Mouse (Mus musculus) spleen, adult 2 months (tissue): ENCODE measurements at regions not wholly inside any gene's neighbourhood (a gene's known extent, or its start where the extent isn't known, plus 50 kb on each side); places are given as distances from the start of the nearest gene placed in this dataset.
"Not testable (repeated sequence)": the region's sequence is repeated elsewhere in the genome, so short reads cannot be mapped to it uniquely, and the experiment has no call there.

ENCODE experiments used
- DNase-seq, 2 experiments: peaks; one replicate each; pipeline versions ENCODE4 v3.0.0 to v3.0.0-alpha.2; 2012 to 2021; ENCODE audit warnings: low spot score in 2 of 2, low read depth in 1 of 2
- H3K27ac ChIP-seq: fragments of 200-500 bp; 2 replicates; pipeline ENCODE4 v1.5.1; 2012; ENCODE audit warnings: low read length, inconsistent platforms; ENCODE audit not compliant: insufficient read depth
- H3K27me3 ChIP-seq: fragments of 200-500 bp; 2 replicates; pipeline ENCODE4 v1.6.1; 2012; ENCODE audit warnings: mild to moderate bottlenecking, moderate library complexity, low read length, inconsistent platforms; ENCODE audit not compliant: control insufficient read depth, insufficient read depth
- H3K36me3 ChIP-seq: fragments of 200-500 bp; 2 replicates; pipeline ENCODE4 v1.6.1; 2012; ENCODE audit warnings: mild to moderate bottlenecking, low read length, inconsistent platforms; ENCODE audit not compliant: control insufficient read depth, insufficient read depth
- H3K4me1 ChIP-seq: fragments of 200-500 bp; 2 replicates; pipeline ENCODE4 v1.6.1; 2011; ENCODE audit warnings: inconsistent platforms; ENCODE audit not compliant: control insufficient read depth, insufficient read depth, insufficient read length
- H3K4me3 ChIP-seq: fragments of 200-500 bp; 2 replicates; pipeline ENCODE4 v1.5.1; 2011; ENCODE audit warnings: mild to moderate bottlenecking, inconsistent platforms; ENCODE audit not compliant: insufficient read depth, insufficient read length; ENCODE audit errors: extremely low read depth
- CTCF ChIP-seq: fragments of 200-500 bp; IDR thresholded peaks from 2 replicates; pipeline ENCODE4 v1.5.1; 2011; ENCODE audit warnings: mild to moderate bottlenecking, inconsistent platforms; ENCODE audit not compliant: insufficient read depth, insufficient read length, insufficient replicate concordance; ENCODE audit errors: extremely low read depth
- POLR2A ChIP-seq: fragments of 200-500 bp; IDR thresholded peaks from 2 replicates; pipeline ENCODE4 v1.6.1; 2011; ENCODE audit warnings: low read depth, low read length, inconsistent platforms
- WGBS: fragments of 180-500 bp; shearing (Covaris S2); methylation state at CpG from one replicate; pipeline ENCODE4 v1.1.7; 2018; 5-methylcytosine and 5-hydroxymethylcytosine counted together

DNA sequence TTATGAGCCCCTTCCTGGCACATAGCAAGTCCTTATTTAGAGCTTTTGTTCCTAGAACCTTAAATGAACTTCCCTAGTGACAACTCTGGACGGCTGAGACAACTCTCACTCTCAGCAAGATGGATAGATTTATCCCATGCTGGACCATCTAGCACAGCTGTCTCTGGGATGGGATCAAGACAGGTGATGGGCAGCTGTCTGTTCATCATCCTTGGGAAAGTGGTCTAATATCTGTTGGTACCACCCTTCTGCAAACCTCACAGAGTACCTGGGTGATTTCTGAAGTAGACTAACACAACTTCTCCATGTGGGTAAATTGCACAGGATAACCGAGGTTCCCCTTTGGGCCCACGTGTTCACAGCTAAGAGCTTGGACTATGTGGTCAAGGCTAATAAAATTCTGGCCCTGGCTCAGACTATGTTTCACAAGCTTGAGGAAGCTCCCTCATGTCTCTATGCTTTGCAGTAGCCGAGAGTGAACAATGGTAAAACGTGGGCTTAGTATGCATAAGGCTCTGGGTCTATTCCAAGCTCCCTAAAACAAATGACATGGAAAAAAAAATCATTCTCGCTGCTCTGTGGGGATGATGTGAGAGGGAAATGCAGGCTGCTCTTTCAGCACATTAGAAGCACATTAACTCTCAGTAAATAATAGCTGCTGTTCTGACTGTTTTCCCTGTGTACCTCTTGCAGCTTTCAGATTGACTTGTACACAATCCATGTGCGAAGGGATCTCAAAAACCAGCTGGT is 135.1 kb upstream of the 1700056E22Rik start:
- Histone ChIP-seq H3K36me3 (no peaks in the 10 kb centered on the region), H3K27me3 (no peaks in the 10 kb centered on the region), H3K4me1 (peaks cover 5% of the 10 kb centered on the region; the same call in 1 of the 2 replicates), H3K27ac (no peak overlapping the region), H3K4me3 (no peak overlapping the region)
- no peak for TF ChIP-seq POLR2A
- WGBS, result 53% methylated on average over 7 of the region's 7 CpGs
- DNase-seq, result no peak

GRCm38 (mm10) chr1:184166951-184167350 is 132.8 kb upstream of the 1700056E22Rik start:
- Histone ChIP-seq H3K36me3 (no peaks in the 10 kb centered on the region), H3K4me1 (no peaks in the 10 kb centered on the region; the same call in 1 of the 2 replicates), H3K27me3 (no peaks in the 10 kb centered on the region), H3K27ac (no peak overlapping the region), H3K4me3 (no peak overlapping the region)
- TF ChIP-seq CTCF, result no peak
- TF ChIP-seq POLR2A, result no peak
- no peak for DNase-seq
- 75% methylated on average over 2 of the region's 2 CpGs for WGBS

GRCm38 (mm10) chr1:184162526-184162925 is 128.4 kb upstream of the 1700056E22Rik start:
- H3K4me1 ChIP-seq, H3K27me3 ChIP-seq, DNase-seq, H3K4me3 ChIP-seq, H3K36me3 ChIP-seq, H3K27ac ChIP-seq: not testable (repeated sequence)
- WGBS, result 90% methylated on average over 2 of the region's 2 CpGs

DNA sequence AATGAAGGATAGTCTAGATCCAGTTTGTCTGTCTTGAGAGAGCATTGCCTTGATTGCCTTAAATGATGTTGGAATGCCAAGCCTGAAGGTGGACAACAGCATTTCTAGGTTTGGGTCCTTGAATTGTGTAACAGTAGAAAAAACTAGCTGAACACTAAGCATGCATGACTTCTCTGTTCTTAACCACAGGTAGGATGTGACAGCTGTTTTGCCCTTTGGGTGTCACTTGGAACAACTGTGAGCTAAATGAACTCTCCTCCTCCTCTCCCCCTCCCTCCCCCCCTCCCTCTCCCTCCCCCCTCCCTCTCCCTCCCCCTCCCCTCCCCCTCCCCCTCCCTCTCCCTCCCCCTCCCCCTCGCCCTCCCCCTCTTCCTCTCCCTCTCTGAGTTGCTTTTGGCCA is 113.6 kb upstream of the 1700056E22Rik start:
- Histone ChIP-seq H3K27ac (no peak overlapping the region), H3K36me3 (no peaks in the 10 kb centered on the region), H3K4me3 (no peak overlapping the region), H3K27me3 (no peaks in the 10 kb centered on the region), H3K4me1 (no peaks in the 10 kb centered on the region)
- TF ChIP-seq CTCF (no peak), POLR2A (no peak)
- DNase-seq, result no peak
- WGBS, result no CpG with 5 or more reads among the region's 1 CpGs

GRCm38 (mm10) chr1:184142974-184143373 is 108.9 kb upstream of the 1700056E22Rik start:
- Histone ChIP-seq H3K27me3 (no peaks in the 10 kb centered on the region), H3K4me3 (no peak overlapping the region), H3K4me1 (no peaks in the 10 kb centered on the region), H3K36me3 (no peaks in the 10 kb centered on the region), H3K27ac (no peak overlapping the region)
- WGBS, result 72% methylated on average over 2 of the region's 2 CpGs
- TF ChIP-seq POLR2A (no peak), CTCF (no peak)
- no peak for DNase-seq

- WGBS, result 83% methylated on average over 5 of the region's 5 CpGs
- DNase-seq, result no peak
Measured at GRCm38 (mm10) chr1:184140486-184140885, 106.4 kb upstream of the 1700056E22Rik start.

DNA sequence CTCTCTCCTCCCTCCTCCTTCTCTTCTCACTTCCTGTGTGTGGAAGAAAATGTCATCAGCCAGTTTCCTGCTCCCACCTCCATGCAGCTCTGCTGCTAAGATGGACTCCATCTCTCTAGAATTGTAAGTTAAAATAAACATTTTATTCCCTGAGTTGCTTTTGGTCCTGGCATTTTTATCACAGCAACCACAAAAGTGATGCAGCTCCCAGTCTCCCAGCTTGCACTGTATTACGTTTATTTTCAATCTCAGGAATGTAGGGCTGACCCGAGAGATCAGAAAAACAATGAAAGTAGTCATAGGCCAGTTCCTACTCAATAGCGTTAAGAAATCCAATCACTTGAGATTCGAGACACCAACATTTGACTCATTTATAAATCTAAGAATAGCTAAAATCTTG is 106.0 kb upstream of the 1700056E22Rik start:
- Histone ChIP-seq H3K4me3 (no peak overlapping the region), H3K27ac (no peak overlapping the region), H3K36me3 (no peaks in the 10 kb centered on the region), H3K4me1 (no peaks in the 10 kb centered on the region), H3K27me3 (no peaks in the 10 kb centered on the region)
- TF ChIP-seq POLR2A (no peak), CTCF (no peak)
- DNase-seq, result no peak
- 87% methylated on average over 4 of the region's 4 CpGs for WGBS

More at GRCm38 (mm10) chr1:184140486-184140885, 106.4 kb upstream of the 1700056E22Rik start:
- H3K4me1 ChIP-seq, result no peaks in the 10 kb centered on the region
- no peak for TF ChIP-seq POLR2A
- TF ChIP-seq CTCF, result no peak
- H3K36me3 ChIP-seq, result no peaks in the 10 kb centered on the region
- H3K27ac ChIP-seq, result no peak overlapping the region
- H3K27me3 ChIP-seq, result no peaks in the 10 kb centered on the region
- H3K4me3 ChIP-seq, result no peak overlapping the region
